Mouse (Mus musculus): ENCODE results near the gene Lamc1.
"Not testable (repeated sequence)": the region's sequence is repeated elsewhere in the genome, so short reads cannot be mapped to it uniquely, and the experiment has no call there.

The Lamc1 gene

GRCm38 (mm10) chr1:153299436-153299835 lies 33.1 kb downstream of the Lamc1 start:
- not testable (repeated sequence) for DNase-seq (ENCODE audit: low read depth, low spot score)

DNA sequence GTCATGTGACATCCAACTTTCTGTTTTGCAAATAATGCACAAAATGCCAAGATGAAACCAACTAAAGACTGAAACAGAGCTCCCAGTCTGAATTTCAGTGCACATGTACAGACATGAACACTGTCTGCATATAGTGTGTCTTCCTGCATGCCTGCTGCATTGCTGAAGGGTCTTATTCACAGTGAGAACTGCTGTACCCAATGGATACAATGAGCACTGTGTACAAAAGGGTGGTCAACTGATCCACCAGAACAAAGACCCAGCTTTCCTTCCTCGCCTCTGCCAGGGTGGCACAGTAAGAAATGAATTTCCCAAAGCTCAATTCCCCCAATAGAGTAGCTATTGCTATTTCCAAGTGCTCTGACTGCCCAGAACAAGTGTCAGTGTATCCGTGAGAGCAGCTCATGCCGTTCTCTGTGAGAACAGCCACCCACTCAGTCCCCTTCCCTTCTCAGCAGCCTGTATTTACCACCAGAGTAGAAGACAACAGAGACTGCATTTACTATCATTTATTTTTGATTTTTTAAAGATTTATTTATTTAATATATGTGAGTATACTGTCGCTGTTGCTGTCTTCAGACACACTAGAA lies 34.7 kb downstream of the Lamc1 start:
- not testable (repeated sequence) for DNase-seq (ENCODE audit: low read depth, low spot score)

GRCm38 (mm10) chr1:153296035-153296434 lies 36.6 kb downstream of the Lamc1 start:
- no peak for DNase-seq (ENCODE audit: low read depth, low spot score)

- DNase-seq (ENCODE audit: low read depth, low spot score), result peak; percentile 42
Observed at GRCm38 (mm10) chr1:153292892-153293291, 39.7 kb downstream of the Lamc1 start.

GRCm38 (mm10) chr1:153292202-153292601 lies 40.4 kb downstream of the Lamc1 start:
- DNase-seq (ENCODE audit: low read depth, low spot score), result no peak

GRCm38 (mm10) chr1:153291416-153291815 lies 41.2 kb downstream of the Lamc1 start:
- no peak for DNase-seq (ENCODE audit: low read depth, low spot score)

GRCm38 (mm10) chr1:153288010-153288409 lies 44.6 kb downstream of the Lamc1 start:
- no peak for DNase-seq (ENCODE audit: low read depth, low spot score)

DNA sequence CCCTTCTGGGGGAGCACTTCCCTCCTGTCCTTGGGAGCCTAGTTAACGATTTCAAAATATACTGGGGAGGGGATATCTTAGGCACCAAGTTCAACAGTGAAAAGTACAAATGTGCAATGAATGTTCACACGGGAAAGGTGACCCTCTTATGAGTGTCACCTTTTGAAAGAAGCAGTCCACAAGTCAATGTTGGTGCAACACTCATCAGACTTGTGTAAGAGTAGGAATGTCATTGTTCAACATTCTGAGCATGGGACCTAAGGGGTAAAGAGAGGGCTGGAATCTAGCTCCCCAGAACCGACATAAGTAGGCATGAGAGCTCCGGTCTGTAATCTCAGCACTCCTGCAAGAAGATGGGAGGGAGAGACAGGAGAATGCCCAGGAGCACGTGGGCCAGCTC lies 45.1 kb downstream of the Lamc1 start:
- DNase-seq (ENCODE audit: low read depth, low spot score), result no peak

DNA sequence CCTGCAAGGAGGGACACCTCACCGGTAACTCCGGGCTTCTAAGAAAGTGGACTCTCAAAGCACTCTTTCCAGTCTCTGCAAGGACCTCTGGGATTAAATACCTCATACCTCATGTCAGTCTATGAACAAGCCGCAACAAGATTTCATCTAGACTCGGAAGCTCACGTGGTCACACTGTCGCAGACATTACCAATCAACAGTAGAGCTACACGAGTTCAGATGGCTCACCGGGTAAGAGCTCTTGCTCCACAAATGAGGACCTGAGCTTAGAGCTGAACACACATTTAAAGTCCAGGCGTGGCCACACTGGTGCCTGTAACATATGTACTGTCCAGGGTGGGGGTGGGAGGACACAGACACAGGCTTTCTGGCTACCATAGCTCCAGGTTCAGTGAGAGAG lies 46.4 kb downstream of the Lamc1 start:
- no peak for DNase-seq (ENCODE audit: low read depth, low spot score)

GRCm38 (mm10) chr1:153285188-153285587 lies 47.4 kb downstream of the Lamc1 start:
- no peak for DNase-seq (ENCODE audit: low read depth, low spot score)

DNA sequence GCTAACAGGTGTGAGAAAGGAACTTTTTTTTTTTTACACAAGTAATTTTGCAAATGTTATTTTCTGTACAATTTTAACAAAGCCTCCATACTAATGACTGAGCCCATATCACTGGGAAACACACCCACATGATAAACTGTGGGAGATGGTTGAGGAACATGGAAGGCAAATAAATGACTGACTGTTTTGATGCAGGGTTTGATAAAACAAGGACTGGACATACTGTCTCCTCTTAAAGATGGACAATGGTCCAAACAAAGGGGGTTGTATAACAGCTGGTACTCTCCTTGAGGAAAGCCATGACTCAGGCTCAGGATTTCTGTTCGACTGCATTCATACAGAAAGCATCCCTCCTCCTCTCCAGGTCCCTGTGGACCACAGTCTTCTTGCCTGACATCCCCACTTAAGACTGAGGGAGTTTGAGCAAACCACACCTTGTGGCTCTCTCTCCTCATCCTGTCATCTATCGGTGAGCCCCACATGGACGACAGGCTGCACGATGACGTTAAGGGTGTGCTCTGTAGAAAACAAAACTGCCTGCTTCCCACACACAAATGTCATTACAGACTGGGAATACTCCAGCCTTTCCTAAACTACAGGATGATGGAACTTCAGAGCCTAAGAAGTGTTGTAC lies 50.1 kb downstream of the Lamc1 start:
- no peak for DNase-seq (ENCODE audit: low read depth, low spot score)

DNA sequence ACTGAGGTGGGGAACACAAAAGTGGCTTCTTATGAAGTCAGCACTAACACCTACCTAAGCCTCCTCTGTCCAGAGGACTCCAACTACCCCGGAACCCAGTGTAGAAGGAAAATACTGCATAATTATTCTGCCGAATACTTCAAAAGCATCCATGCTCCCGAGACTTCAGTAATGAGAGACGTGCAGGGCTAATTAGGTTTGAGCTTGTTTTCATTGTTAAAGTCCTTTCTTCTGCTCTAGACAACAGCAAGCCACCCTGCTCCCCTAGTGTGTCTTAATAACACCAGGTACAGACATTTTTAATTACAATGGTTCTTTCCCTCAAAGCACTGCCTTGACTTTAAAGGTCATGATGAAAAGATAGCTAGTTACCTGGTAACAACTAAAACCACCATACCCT lies 51.1 kb downstream of the Lamc1 start:
- DNase-seq (ENCODE audit: low read depth, low spot score), result no peak

DNA sequence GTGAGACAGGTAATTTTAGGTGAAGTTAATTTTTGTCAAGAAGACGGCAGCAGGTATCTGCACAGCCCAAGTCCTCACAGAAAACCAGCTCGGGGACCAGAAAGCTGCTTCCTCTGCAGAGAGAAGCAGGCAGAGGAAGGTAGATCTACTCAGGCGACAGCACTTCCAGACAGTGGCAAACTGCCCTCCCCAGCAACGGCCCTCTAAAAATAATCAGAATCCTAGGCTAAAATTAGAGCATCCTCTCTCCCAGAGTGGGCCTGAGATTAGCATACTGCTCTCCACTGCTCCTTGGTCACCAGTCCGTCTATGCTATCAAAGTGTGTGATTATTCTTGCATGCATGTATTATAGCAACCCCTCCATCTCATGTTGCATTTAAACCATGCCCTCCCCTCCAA lies 52.2 kb downstream of the Lamc1 start:
- no peak for DNase-seq (ENCODE audit: low read depth, low spot score)

GRCm38 (mm10) chr1:153278028-153278613 lies 54.5 kb downstream of the Lamc1 start:
- DNase-seq (ENCODE audit: low read depth, low spot score), result no peak

DNA sequence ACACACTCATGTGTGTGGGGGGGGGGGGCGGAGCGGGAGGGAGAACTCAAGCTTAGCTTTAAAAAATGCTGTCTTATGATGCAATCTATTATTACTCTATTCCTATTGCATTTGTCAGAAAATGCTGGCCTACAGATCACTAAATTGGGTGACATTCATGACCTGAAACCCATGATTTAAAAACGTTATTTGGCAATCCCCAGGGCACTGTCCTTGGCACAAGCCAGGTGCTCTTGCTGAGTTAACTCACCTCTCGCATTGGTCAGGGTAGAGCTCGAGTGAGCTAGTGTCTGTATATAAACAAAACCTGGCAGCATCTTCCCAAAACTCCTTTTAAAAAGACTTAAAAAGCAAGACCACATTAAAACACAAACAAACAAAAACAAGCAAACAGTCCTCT lies 57.1 kb downstream of the Lamc1 start:
- DNase-seq (ENCODE audit: low read depth, low spot score), result no peak

DNA sequence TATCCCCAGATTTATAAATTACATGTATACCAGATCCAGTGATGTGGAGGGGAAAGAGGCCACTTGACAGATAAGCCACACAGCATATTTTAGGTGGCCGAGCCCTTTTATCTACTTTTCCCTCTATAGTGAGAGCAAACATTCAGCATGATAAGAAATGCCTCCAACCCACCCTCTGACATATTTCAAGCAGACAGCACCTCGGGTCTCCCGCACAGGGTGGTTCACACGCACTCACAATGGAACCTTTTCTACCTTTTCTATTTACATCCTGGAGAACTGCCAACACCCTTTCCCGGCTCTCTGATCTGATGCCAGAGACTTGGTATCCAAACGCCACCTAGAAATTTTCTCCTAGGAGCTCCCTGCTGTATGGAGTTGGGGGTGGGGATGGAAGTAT lies 58.0 kb downstream of the Lamc1 start:
- DNase-seq (ENCODE audit: low read depth, low spot score), result no peak

GRCm38 (mm10) chr1:153273657-153274056 lies 58.9 kb downstream of the Lamc1 start:
- no peak for DNase-seq (ENCODE audit: low read depth, low spot score)

GRCm38 (mm10) chr1:153270827-153271226 lies 61.8 kb downstream of the Lamc1 start:
- no peak for DNase-seq (ENCODE audit: low read depth, low spot score)

GRCm38 (mm10) chr1:153269681-153270080 lies 62.9 kb downstream of the Lamc1 start:
- no peak for DNase-seq (ENCODE audit: low read depth, low spot score)

GRCm38 (mm10) chr1:153268806-153269309 lies 63.7 kb downstream of the Lamc1 start:
- no peak for DNase-seq (ENCODE audit: low read depth, low spot score)

DNA sequence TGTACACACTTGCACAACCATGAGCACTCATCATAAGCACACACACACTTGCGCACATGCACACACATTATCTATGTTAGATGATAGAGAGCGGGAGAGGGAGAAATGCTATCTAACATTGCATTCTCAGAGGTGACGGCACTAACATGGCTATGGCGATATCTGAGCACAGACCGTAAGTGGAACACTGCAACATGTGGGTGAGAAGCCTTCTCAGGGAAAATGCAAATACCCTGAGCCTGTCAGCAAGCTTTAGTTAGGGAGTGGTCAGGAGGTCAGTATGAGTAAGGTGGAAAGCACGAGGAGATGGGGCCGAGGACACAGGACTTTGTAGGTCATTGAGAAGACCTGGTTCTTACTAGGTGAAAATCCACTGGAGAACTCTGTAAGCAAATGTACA lies 64.3 kb downstream of the Lamc1 start:
- no peak for DNase-seq (ENCODE audit: low read depth, low spot score)

GRCm38 (mm10) chr1:153267730-153268129 lies 64.9 kb downstream of the Lamc1 start:
- no peak for DNase-seq (ENCODE audit: low read depth, low spot score)

- DNase-seq (ENCODE audit: low read depth, low spot score), result no peak
Observed at GRCm38 (mm10) chr1:153266891-153267290, 65.7 kb downstream of the Lamc1 start.

Data from mesoderm, embryonic 11.5 days (tissue).